Mouse (Mus musculus) liver, embryonic 15.5 days (tissue): Measurements from ENCODE around the gene Ccdc148. TPM values are rescaled to one million over a fixed set of nuclear protein-coding genes. Genes with fewer than 3 reads are reported as not detected.

Experiments used
- ATAC-seq: fragments of 200-750 bp; cut with Nextera tagmentation; 2 replicates; pipeline ENCODE4 v1.8.0; 2017; ENCODE audit warnings: moderate number of reproducible peaks, mild to moderate bottlenecking, moderate library complexity; ENCODE audit not compliant: insufficient read depth
- H3K27ac ChIP-seq: fragments of 300-500 bp; sonication (generic); replicated peaks from 2 replicates; pipeline ENCODE4 v1.5.1; 2015; ENCODE audit warnings: mild to moderate bottlenecking, inconsistent platforms
- H3K27me3 ChIP-seq: fragments of 300-500 bp; sonication (generic); 2 replicates; pipeline ENCODE4 v1.6.1; 2015; ENCODE audit warnings: mild to moderate bottlenecking, inconsistent platforms
- H3K36me3 ChIP-seq: fragments of 300-500 bp; sonication (generic); replicated peaks from 2 replicates; pipeline ENCODE4 v1.6.1; 2015; ENCODE audit warnings: moderate library complexity, mild to moderate bottlenecking, inconsistent platforms
- H3K4me1 ChIP-seq: fragments of 300-500 bp; sonication (generic); replicated peaks from 2 replicates; pipeline ENCODE4 v1.6.1; 2015; ENCODE audit warnings: inconsistent platforms
- H3K4me2 ChIP-seq: fragments of 300-500 bp; sonication (generic); 2 replicates; pipeline ENCODE4 v1.6.1; 2015; ENCODE audit warnings: moderate library complexity, mild to moderate bottlenecking, inconsistent platforms
- H3K4me3 ChIP-seq: fragments of 300-500 bp; sonication (generic); replicated peaks from 2 replicates; pipeline ENCODE4 v1.5.1; 2015; ENCODE audit warnings: mild to moderate bottlenecking, inconsistent platforms
- H3K9ac ChIP-seq: fragments of 300-500 bp; sonication (generic); 2 replicates; pipeline ENCODE4 v1.6.1; 2015; ENCODE audit warnings: moderate library complexity, mild to moderate bottlenecking, inconsistent platforms
- H3K9me3 ChIP-seq: fragments of 300-500 bp; sonication (generic); replicated peaks from 2 replicates; pipeline ENCODE4 v1.6.1; 2016; ENCODE audit warnings: inconsistent platforms
- WGBS: fragments of 180-500 bp; shearing (Covaris S2); methylation state at CpG from one replicate; pipeline ENCODE4 v1.1.7; 2015; ENCODE audit warnings: mixed read lengths; ENCODE audit not compliant: insufficient replicate concordance; 5-methylcytosine and 5-hydroxymethylcytosine counted together
- polyA plus RNA-seq: library from polyadenylated mRNA; unstranded; fragments of >200 nt; fragmentation: Nextera tagmentation; extraction: Ambion mirVana; gene quantifications from 2 replicates; pipeline ENCODE4 v1.2.1, GENCODE M21; 2015

The Ccdc148 gene
- polyA plus RNA-seq, 1 experiment from 2014 or later = 0.38 TPM

DNA sequence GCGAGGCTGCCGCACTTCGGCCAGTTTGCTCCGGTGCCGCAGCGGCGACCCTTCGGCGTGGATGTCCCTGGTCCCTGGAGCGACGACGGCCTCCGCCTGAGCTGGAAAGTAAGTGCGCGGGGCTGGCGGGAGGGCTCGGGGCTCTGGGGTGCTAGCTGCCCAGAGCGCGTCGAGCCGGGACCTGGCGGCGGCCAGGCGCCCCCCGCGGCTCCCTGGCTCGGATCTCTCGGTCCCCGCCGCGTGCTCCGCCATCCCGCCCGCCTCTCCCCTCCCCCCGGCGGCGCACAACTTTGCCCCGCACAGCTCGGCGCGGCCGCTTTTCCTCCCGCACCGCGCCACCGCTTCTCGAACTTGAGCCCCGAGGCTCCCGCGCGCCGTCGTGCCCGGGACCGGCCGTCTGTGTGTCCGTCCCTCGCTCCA, 548 bp upstream of the Ccdc148 start:
- 0% methylated on average over 42 of the region's 58 CpGs for WGBS
- Histone ChIP-seq H3K9me3 (no peaks in the 10 kb centered on the region), H3K36me3 (no peaks in the 10 kb centered on the region), H3K4me1 (peaks cover 25% of the 10 kb centered on the region), H3K9ac (peak overlapping the region; percentile 64), H3K27ac (peak overlapping the region; percentile 65), H3K27me3 (peaks cover 26% of the 10 kb centered on the region), H3K4me3 (peak overlapping the region; percentile 71), H3K4me2 (peak overlapping the region; percentile 87)
- peak; percentile 28; the same call in 1 of the 2 replicates for ATAC-seq

DNA sequence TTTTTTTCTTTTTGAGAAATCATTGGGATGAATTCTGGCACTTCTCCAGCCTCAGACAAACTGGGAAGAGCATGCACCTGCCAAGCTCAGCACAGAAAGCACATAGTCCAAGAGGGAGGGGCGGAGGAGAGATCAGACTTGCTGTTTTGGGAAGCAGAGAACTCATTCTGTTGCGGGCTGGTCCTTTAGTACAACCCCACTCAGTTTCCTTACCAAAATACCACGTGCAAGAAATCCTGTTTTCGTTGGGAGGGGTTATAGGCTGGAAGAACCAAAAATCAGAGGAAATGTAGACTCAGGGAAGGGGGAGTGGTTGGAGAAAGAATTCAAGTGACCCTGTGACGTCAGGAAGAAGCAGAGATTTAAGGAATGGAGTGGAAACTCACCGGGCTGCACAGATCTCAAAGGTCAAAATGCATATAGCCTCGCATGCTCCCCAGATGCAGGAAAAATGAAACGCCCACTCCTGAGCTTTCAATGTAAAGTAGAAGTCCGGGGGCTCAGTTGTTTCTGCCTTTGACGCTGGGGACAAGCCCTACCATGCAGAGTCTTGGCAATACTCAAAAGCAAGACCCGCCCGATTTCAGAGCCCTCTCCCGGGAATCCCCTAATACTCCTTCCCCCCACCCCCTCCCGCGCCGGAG, 400 bp downstream of the Ccdc148 start:
- peaks cover 25% of the 10 kb centered on the region for H3K4me1 ChIP-seq
- no peaks in the 10 kb centered on the region for H3K9me3 ChIP-seq
- 1% methylated on average over 16 of the region's 16 CpGs for WGBS
- H3K4me2 ChIP-seq = peak overlapping the region; percentile 87
- peak overlapping the region; percentile 71 for H3K4me3 ChIP-seq
- H3K27me3 ChIP-seq = peaks cover 26% of the 10 kb centered on the region
- no peak overlapping the region for H3K9ac ChIP-seq
- no peaks in the 10 kb centered on the region for H3K36me3 ChIP-seq
- no peak overlapping the region for H3K27ac ChIP-seq
- no peak for ATAC-seq

DNA sequence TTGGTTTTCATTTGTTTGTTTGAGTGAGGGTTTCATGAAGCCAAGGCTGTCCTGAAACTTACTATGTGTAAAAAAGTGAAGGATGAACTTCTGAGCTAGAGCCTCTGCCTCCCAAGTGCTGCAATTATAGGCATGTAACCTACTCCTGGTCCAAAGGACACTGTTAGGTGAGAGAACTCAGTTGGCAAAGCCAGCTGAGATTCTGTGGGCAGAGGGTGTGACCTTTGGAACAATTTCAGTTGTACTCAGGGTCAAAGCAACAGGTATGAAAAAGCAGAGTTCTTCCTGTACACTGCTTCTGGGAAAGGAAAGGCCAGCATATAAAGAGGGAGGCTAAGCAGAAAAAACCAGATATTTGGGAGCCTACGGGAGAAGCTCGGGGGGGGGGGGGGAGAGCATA, 2.4 kb downstream of the Ccdc148 start:
- H3K9me3 ChIP-seq = no peaks in the 10 kb centered on the region
- no peak overlapping the region for H3K9ac ChIP-seq
- no peak for ATAC-seq
- no peak overlapping the region for H3K27ac ChIP-seq
- H3K4me2 ChIP-seq = no peak overlapping the region
- 40% methylated on average over 2 of the region's 2 CpGs for WGBS
- peaks cover 26% of the 10 kb centered on the region for H3K27me3 ChIP-seq
- no peak overlapping the region for H3K4me3 ChIP-seq
- no peaks in the 10 kb centered on the region for H3K36me3 ChIP-seq
- H3K4me1 ChIP-seq = peaks cover 25% of the 10 kb centered on the region

DNA sequence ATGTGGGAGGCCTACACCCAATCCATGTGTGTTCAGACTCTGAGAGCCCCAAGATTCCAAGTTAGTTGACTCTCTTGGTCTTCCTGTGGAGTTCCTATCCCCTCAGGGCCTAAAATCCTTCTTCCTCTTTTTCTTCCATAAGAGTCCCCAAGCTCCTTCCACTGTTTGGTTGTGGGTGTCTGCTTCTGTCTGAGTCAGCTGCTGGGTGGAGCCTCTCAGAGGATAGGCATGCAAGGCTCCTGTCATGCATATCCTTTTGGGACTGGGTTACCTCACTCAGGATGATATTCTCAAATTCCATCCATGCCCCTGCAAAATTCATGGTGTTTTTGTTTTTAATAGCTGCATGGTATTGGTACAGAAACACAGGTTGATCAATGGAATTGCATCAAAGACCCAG, 5.1 kb downstream of the Ccdc148 start:
- ATAC-seq = no peak
- Histone ChIP-seq H3K4me3 (no peak overlapping the region), H3K4me2 (no peak overlapping the region), H3K4me1 (peaks cover 7% of the 10 kb centered on the region), H3K27me3 (peaks cover 6% of the 10 kb centered on the region), H3K36me3 (no peaks in the 10 kb centered on the region), H3K9me3 (no peaks in the 10 kb centered on the region), H3K9ac (no peak overlapping the region), H3K27ac (no peak overlapping the region)

DNA sequence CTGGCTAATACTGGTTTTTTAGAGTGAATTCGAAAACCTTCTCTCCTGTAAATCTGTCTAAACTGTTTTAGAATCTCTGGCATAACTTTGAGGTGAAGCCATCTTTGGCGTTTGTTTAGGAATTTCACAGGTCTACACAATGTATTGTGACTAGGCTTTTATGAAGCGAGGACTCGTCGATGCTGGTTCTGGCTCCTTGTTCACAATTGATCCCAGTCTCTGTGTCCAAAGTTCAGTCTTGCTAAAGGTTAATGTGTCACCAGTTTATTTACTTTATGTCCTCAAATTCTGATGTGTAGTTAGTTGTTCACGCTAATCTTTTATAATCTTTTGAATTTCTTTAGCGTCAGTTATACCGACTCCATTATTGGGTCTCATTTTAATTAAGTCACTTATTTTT, 29.4 kb downstream of the Ccdc148 start:
- H3K27ac ChIP-seq = no peak overlapping the region
- no peak for ATAC-seq
- 67% methylated on average over 8 of the region's 8 CpGs for WGBS
- no peak overlapping the region for H3K4me2 ChIP-seq
- no peak overlapping the region for H3K9ac ChIP-seq
- no peaks in the 10 kb centered on the region for H3K36me3 ChIP-seq
- no peak overlapping the region for H3K4me3 ChIP-seq
- no peaks in the 10 kb centered on the region for H3K9me3 ChIP-seq
- no peaks in the 10 kb centered on the region for H3K4me1 ChIP-seq
- no peaks in the 10 kb centered on the region for H3K27me3 ChIP-seq

DNA sequence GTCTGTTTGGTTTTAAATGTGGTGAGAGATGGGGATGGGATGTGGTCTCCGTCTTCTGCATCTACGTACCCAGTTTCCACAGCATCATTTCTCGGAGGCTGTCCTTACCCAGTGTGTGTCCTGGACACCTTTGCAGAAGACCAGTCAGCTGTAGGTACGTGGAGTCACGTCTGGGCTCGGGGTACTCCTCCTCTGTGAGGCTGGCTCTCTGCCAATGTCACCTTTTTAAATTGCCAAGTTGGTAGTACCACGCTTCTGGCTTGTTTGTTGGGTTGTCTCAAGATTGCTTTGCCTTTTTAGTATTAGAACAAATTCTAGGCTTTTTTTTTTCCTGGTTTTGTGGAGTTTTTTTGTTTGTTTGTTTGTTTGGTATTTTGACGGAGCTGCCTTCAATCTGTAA, 30.7 kb downstream of the Ccdc148 start:
- 68% methylated on average over 8 of the region's 8 CpGs for WGBS
- no peak overlapping the region for H3K4me3 ChIP-seq
- H3K27ac ChIP-seq = no peak overlapping the region
- no peaks in the 10 kb centered on the region for H3K4me1 ChIP-seq
- no peak for ATAC-seq
- no peaks in the 10 kb centered on the region for H3K36me3 ChIP-seq
- no peaks in the 10 kb centered on the region for H3K27me3 ChIP-seq
- no peak overlapping the region for H3K4me2 ChIP-seq
- H3K9me3 ChIP-seq = no peaks in the 10 kb centered on the region
- no peak overlapping the region for H3K9ac ChIP-seq

DNA sequence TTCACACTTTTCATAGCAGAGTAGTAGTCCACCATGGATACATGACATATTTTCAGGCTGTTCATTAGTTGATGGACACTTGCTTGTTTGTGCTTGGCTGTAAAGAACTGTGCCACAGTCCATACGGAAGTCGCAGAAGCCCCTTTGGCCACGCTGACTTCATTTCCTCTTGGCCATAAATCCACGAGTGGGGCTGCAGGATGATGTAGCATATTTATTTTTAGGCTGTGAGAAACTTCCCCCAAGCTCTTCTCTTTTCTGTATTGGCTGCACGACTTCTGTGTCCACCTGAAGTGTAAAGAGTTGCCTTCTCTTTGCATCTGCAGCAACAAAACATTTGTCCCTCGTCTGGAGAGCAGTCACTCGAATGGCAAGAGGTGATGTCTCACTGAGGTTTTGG, 31.5 kb downstream of the Ccdc148 start:
- Histone ChIP-seq H3K36me3 (no peaks in the 10 kb centered on the region), H3K9ac (no peak overlapping the region), H3K9me3 (no peaks in the 10 kb centered on the region), H3K27me3 (no peaks in the 10 kb centered on the region), H3K27ac (no peak overlapping the region), H3K4me2 (no peak overlapping the region), H3K4me3 (no peak overlapping the region), H3K4me1 (no peaks in the 10 kb centered on the region)
- 21% methylated on average over 7 of the region's 7 CpGs for WGBS
- ATAC-seq = no peak

DNA sequence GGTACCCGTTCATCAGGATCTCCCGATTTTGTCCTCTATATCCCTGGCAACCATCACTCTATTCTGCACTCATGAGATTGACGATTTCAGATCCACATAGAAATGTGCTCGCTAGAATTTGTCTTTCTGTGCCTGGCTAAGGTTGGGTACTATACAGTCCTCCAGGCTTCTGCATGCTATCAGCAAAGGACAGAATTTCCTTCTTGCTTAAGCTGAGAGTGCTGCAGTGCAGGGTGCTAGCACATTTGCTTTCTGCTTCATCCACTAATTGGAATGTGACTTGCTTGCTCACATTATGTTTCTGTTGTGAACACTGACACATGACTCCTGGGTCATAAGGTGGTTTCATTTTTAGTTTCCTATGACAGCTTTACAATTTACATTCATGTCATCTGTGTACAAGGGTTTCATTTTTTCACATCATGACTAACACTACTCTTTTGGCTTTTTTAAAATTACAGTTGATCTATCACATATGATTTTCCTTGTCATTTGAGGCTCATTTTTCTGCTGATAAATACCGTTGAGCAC, 104.8 kb downstream of the Ccdc148 start:
- Histone ChIP-seq H3K4me2 (no peak overlapping the region), H3K4me1 (no peaks in the 10 kb centered on the region), H3K27ac (no peak overlapping the region), H3K9me3 (no peaks in the 10 kb centered on the region), H3K36me3 (no peaks in the 10 kb centered on the region), H3K27me3 (no peaks in the 10 kb centered on the region), H3K4me3 (no peak overlapping the region), H3K9ac (no peak overlapping the region)
- WGBS = 66% methylated on average over 5 of the region's 5 CpGs
- ATAC-seq = no peak

DNA sequence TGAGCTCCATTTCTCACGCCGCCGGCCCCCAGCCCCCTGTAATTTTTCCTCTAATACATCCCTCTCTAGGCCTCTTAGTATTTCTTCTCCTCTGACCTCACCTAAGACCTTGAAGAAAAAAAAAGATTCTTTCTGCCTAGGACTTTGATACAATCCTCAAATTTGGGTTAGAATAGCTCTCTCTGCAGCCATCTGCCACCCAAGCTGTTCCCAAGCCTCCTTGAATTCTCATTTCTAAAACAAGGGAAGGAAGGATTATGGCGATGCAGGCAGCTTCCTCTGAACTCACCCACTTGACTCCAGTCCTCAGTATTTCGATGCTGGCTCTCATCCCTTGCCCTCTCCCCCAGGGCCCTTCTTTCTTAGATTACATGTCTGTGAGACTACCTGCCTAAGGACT, 106.1 kb downstream of the Ccdc148 start:
- Histone ChIP-seq H3K36me3 (no peaks in the 10 kb centered on the region), H3K4me3 (no peak overlapping the region), H3K27me3 (no peaks in the 10 kb centered on the region), H3K9ac (no peak overlapping the region), H3K4me1 (no peaks in the 10 kb centered on the region), H3K27ac (no peak overlapping the region), H3K9me3 (no peaks in the 10 kb centered on the region), H3K4me2 (no peak overlapping the region)
- ATAC-seq = no peak
- 64% methylated on average over 5 of the region's 5 CpGs for WGBS

DNA sequence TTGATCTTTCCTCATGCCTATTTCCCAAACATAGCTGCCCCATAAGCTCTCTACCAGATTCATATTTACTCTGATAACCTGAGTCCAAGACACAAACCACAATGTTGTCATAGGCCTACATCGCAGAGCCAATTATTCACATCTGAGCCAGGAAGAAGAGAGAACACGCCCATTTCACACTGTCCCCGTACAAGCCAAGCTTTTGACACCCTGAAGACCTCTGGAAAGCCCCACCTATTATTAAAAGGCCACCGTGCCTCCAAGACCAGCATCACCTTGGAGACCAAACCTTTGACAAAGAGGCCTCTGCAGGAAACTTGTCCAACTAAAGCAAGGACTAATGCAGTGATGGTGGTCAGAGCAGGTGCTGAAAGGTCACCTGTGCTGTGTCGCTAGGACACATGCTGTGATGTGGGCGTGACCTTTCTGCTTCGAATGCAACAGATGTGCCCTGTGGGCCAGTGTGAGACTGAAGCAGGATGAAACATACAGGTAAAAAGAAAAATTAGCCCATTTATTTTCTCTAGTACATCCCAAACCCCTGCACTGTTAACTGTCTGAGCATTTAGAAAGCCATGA, 106.9 kb downstream of the Ccdc148 start:
- Histone ChIP-seq H3K9me3 (no peaks in the 10 kb centered on the region), H3K4me1 (no peaks in the 10 kb centered on the region), H3K27ac (no peak overlapping the region), H3K36me3 (no peaks in the 10 kb centered on the region), H3K4me3 (no peak overlapping the region), H3K4me2 (no peak overlapping the region), H3K9ac (no peak overlapping the region), H3K27me3 (no peaks in the 10 kb centered on the region)
- ATAC-seq = no peak
- WGBS = 54% methylated on average over 7 of the region's 7 CpGs

DNA sequence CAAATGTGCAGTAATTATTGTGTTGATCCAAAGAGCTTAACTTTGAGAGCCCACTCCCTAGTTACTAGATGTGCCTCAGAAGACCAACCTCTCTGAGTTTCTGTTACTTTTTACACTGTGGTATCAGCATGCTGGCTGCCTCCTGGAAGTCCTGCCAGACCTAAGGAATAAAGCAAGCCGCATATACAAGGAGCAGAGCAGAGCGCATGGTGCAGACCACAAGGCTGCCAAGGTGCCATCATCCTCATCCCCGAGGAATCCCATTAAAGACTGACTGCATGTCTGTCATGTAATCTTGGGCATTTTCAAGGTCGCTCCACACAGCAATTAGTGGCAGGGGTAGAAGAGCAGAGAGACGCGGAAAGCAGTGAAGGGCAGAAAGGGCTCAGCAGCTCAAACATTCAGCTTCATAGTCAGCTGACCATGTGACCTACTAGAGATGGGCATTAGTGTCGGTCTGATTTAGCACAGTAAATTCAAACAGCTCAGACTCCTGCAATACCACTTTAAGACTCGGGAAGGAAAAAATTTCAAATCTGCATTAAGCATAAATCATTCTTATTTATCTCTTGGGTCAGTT, 110.1 kb downstream of the Ccdc148 start:
- H3K27ac ChIP-seq = no peak overlapping the region
- H3K4me3 ChIP-seq = no peak overlapping the region
- no peaks in the 10 kb centered on the region for H3K4me1 ChIP-seq
- no peak overlapping the region for H3K4me2 ChIP-seq
- no peak overlapping the region for H3K9ac ChIP-seq
- WGBS = 68% methylated on average over 8 of the region's 8 CpGs
- H3K27me3 ChIP-seq = no peaks in the 10 kb centered on the region
- ATAC-seq = no peak
- H3K9me3 ChIP-seq = no peaks in the 10 kb centered on the region
- no peaks in the 10 kb centered on the region for H3K36me3 ChIP-seq
